Comparison of ENCODE assay signal across 8 mouse cellular contexts in genomic region chr15:97291291-97292050, GRCm38 (mm10). TPM values are rescaled to one million over a fixed set of nuclear protein-coding genes. Genes with fewer than 3 reads are reported as not detected.
DNase-seq lines count a peak whose midpoint lies in the region; ATAC-seq lines count a peak whose summit lies in the region.

No protein-coding gene starts in this region.

- H3K4me3 ChIP-seq in heart, embryonic 11.5 days (ENCODE audit: low read depth, low read length), result no peak overlapping the region
- no peak overlapping the region for H3K4me3 ChIP-seq in heart, embryonic 14.5 days (ENCODE audit: control insufficient read depth in 1 of 2, insufficient read depth in 1 of 2, low read depth in 1 of 2, low read length in 2 of 2)
- H3K4me3 ChIP-seq in limb, embryonic 12.5 days (replicated peaks), result no peak overlapping the region
- H3K4me3 ChIP-seq in hindbrain, embryonic 14.5 days (replicated peaks; ENCODE audit: low read length), result no peak overlapping the region

- H3K9me3 ChIP-seq in heart, embryonic 11.5 days (replicated peaks; ENCODE audit: control insufficient read depth, low read length), result no peaks in the 10 kb centered on the region
- H3K9me3 ChIP-seq in heart, embryonic 14.5 days (ENCODE audit: control insufficient read depth, low read length), result no peaks in the 10 kb centered on the region
- no peaks in the 10 kb centered on the region for H3K9me3 ChIP-seq in limb, embryonic 12.5 days
- no peaks in the 10 kb centered on the region for H3K9me3 ChIP-seq in hindbrain, embryonic 14.5 days (ENCODE audit: control insufficient read depth, low read length)

- no peak overlapping the region for H3K9ac ChIP-seq in heart, embryonic 11.5 days (ENCODE audit: low read depth, low read length)
- H3K9ac ChIP-seq in heart, embryonic 14.5 days (ENCODE audit: low read length), result no peak overlapping the region
- no peak overlapping the region for H3K9ac ChIP-seq in limb, embryonic 12.5 days (replicated peaks)
- H3K9ac ChIP-seq in hindbrain, embryonic 14.5 days, result no peak overlapping the region

- H3K27me3 ChIP-seq in heart, embryonic 11.5 days (ENCODE audit: control insufficient read depth, insufficient read depth, low read length), result no peaks in the 10 kb centered on the region
- H3K27me3 ChIP-seq in heart, embryonic 14.5 days (ENCODE audit: control insufficient read depth, insufficient read depth, low read length), result no peaks in the 10 kb centered on the region
- no peaks in the 10 kb centered on the region for H3K27me3 ChIP-seq in limb, embryonic 12.5 days
- H3K27me3 ChIP-seq in hindbrain, embryonic 14.5 days (ENCODE audit: control insufficient read depth, insufficient read depth, low read length), result no peaks in the 10 kb centered on the region

- DNase-seq in heart, adult 18-20 months, result peak; percentile 72 to 76
- peak; percentile 53 for DNase-seq in adrenal gland, postnatal 25 days
- DNase-seq in retina, postnatal 1 day, result no peak
- DNase-seq in cerebellum, adult 11 months, result no peak
- no peak for DNase-seq in hindbrain, embryonic 14.5 days (ENCODE audit: low spot score)

- H3K27ac ChIP-seq in heart, embryonic 11.5 days (ENCODE audit: low read depth, low read length), result no peak overlapping the region
- H3K27ac ChIP-seq in heart, embryonic 14.5 days (replicated peaks in 1 of 2; ENCODE audit: control insufficient read depth in 1 of 2, insufficient read depth in 1 of 2, low read depth in 2 of 2, low read length in 2 of 2), result no peak overlapping the region
- peak overlapping the region; percentile 64; the same call in 1 of the 2 replicates for H3K27ac ChIP-seq in limb, embryonic 12.5 days
- no peak overlapping the region for H3K27ac ChIP-seq in hindbrain, embryonic 14.5 days

- no peak overlapping the region for H3K4me2 ChIP-seq in heart, embryonic 11.5 days
- H3K4me2 ChIP-seq in heart, embryonic 14.5 days (ENCODE audit: low read length), result no peak overlapping the region
- peak overlapping the region; percentile 17; the same call in 1 of the 2 replicates for H3K4me2 ChIP-seq in limb, embryonic 12.5 days
- H3K4me2 ChIP-seq in hindbrain, embryonic 14.5 days (replicated peaks), result no peak overlapping the region

- ATAC-seq in heart, embryonic 11.5 days (replicated peaks; ENCODE audit: insufficient number of reproducible peaks, low FRiP score, low TSS enrichment), result no peak
- ATAC-seq in heart, embryonic 14.5 days (ENCODE audit: insufficient number of reproducible peaks, insufficient read depth, low FRiP score, low read depth), result 0 out of 2 replicates have a peak, but pooled peaks have one; percentile 39
- peak; percentile 76; the same call in 1 of the 2 replicates for ATAC-seq in limb, embryonic 12.5 days (ENCODE audit: insufficient number of reproducible peaks, insufficient read depth, low FRiP score, low TSS enrichment, low read depth)
- ATAC-seq in hindbrain, embryonic 14.5 days (ENCODE audit: low FRiP score), result no peak

- H3K36me3 ChIP-seq in heart, embryonic 11.5 days (ENCODE audit: control insufficient read depth, insufficient read depth, low read length), result no peaks in the 10 kb centered on the region
- no peaks in the 10 kb centered on the region for H3K36me3 ChIP-seq in heart, embryonic 14.5 days (ENCODE audit: control insufficient read depth, insufficient read depth, low read length)
- H3K36me3 ChIP-seq in limb, embryonic 12.5 days, result no peaks in the 10 kb centered on the region
- H3K36me3 ChIP-seq in hindbrain, embryonic 14.5 days (replicated peaks; ENCODE audit: control insufficient read depth, insufficient read depth), result no peaks in the 10 kb centered on the region

- no peaks in the 10 kb centered on the region for H3K4me1 ChIP-seq in heart, embryonic 11.5 days (ENCODE audit: control insufficient read depth, insufficient read depth, low read length)
- H3K4me1 ChIP-seq in heart, embryonic 14.5 days (ENCODE audit: control insufficient read depth in 2 of 2, insufficient read depth in 2 of 2, low read length in 2 of 2), result no peaks in the 10 kb centered on the region; a peak in 1 of 4 replicates
- peaks cover 7% of the 10 kb centered on the region; the same call in 1 of the 2 replicates for H3K4me1 ChIP-seq in limb, embryonic 12.5 days (replicated peaks)
- H3K4me1 ChIP-seq in hindbrain, embryonic 14.5 days (replicated peaks; ENCODE audit: control insufficient read depth, insufficient read depth, low read length), result no peaks in the 10 kb centered on the region

- 75% methylated on average over 21 of the region's 21 CpGs for WGBS in heart, embryonic 11.5 days (ENCODE audit: insufficient replicate concordance)
- WGBS in heart, embryonic 14.5 days, result 59% methylated on average over 21 of the region's 21 CpGs
- 66% methylated on average over 21 of the region's 21 CpGs for WGBS in limb, embryonic 12.5 days
- 87% methylated on average over 21 of the region's 21 CpGs for WGBS in hindbrain, embryonic 14.5 days

RNA-seq across cellular contexts. Expression of gene Amigo2, which starts 44.4 kb away (rescaled TPM):
- total RNA-seq in heart, adult 18-20 months (2021), result 1 to 10 TPM; 4.6 to 5.5 TPM
- 3.3 and 3.4 TPM in 2 replicates for polyA plus RNA-seq in heart, embryonic 11.5 days (2014; fragmentation: Nextera tagmentation; extraction: Ambion mirVana)
- total RNA-seq in adrenal gland, postnatal 25 days (2021), result 6.1 and 7.4 TPM in 2 replicates
- 4.6 and 4.7 TPM in 2 replicates for polyA plus RNA-seq in heart, embryonic 14.5 days (2014; fragmentation: Nextera tagmentation; extraction: Ambion mirVana)
- polyA plus RNA-seq in limb, embryonic 12.5 days (2016; fragmentation: Nextera tagmentation; extraction: Ambion mirVana), result 5.5 TPM in 2 replicates
- 11.5 and 12.2 TPM in 2 replicates for polyA plus RNA-seq in hindbrain, embryonic 14.5 days (2014; fragmentation: Nextera tagmentation; extraction: Ambion mirVana)

RNA-seq across cellular contexts. Expression of gene Pced1b, which starts 44.6 kb away (rescaled TPM):
- 1 to 10 TPM; 1.9 to 4.4 TPM for total RNA-seq in heart, adult 18-20 months (2021)
- 2.8 and 3.4 TPM in 2 replicates for polyA plus RNA-seq in heart, embryonic 11.5 days (2014; fragmentation: Nextera tagmentation; extraction: Ambion mirVana)
- 22.4 and 27.6 TPM in 2 replicates for total RNA-seq in adrenal gland, postnatal 25 days (2021)
- 2.4 and 2.6 TPM in 2 replicates for polyA plus RNA-seq in heart, embryonic 14.5 days (2014; fragmentation: Nextera tagmentation; extraction: Ambion mirVana)
- polyA plus RNA-seq in limb, embryonic 12.5 days (2016; fragmentation: Nextera tagmentation; extraction: Ambion mirVana), result 2.5 and 3.3 TPM in 2 replicates
- polyA plus RNA-seq in hindbrain, embryonic 14.5 days (2014; fragmentation: Nextera tagmentation; extraction: Ambion mirVana), result 4.7 and 5.8 TPM in 2 replicates

Comparison
In these comparisons a context has a peak if more than half of its experiments do, and no peak if none do; other contexts are left out.
1. ATAC-seq: peak in heart, embryonic 14.5 days (single experiment) and limb, embryonic 12.5 days (single experiment); none in heart, embryonic 11.5 days (single experiment) and hindbrain, embryonic 14.5 days (single experiment).
2. DNase-seq: peak in heart, adult 18-20 months (2 of 2) and adrenal gland, postnatal 25 days (single experiment); none in retina, postnatal 1 day (single experiment), cerebellum, adult 11 months (single experiment) and hindbrain, embryonic 14.5 days (single experiment).